Mouse (Mus musculus) lung, embryonic 14.5 days (tissue): Measurements from ENCODE around the gene Myzap. TPM values are rescaled to one million over a fixed set of nuclear protein-coding genes. Genes with fewer than 3 reads are reported as not detected.

Experiments
- ATAC-seq: fragments of 200-750 bp; cut with Nextera tagmentation; 2 replicates; pipeline ENCODE4 v1.8.0; 2017; ENCODE audit warnings: mild to moderate bottlenecking, moderate TSS enrichment, moderate library complexity; ENCODE audit not compliant: insufficient read depth
- DNase-seq: peaks from one replicate; pipeline ENCODE4 v3.0.0-alpha.2; 2015
- H3K27ac ChIP-seq: fragments of 300-500 bp; sonication (generic); 2 replicates; pipeline ENCODE4 v1.5.1; 2014; ENCODE audit warnings: low read depth, mild to moderate bottlenecking, moderate library complexity
- H3K27me3 ChIP-seq: fragments of 300-500 bp; sonication (generic); 2 replicates; pipeline ENCODE4 v1.6.1; 2014; ENCODE audit warnings: low read length, control low read depth; ENCODE audit not compliant: insufficient read depth
- H3K36me3 ChIP-seq: fragments of 300-500 bp; sonication (generic); 2 replicates; pipeline ENCODE4 v1.6.1; 2014; ENCODE audit warnings: control low read depth; ENCODE audit not compliant: insufficient read depth
- H3K4me1 ChIP-seq: fragments of 300-500 bp; sonication (generic); 2 replicates; pipeline ENCODE4 v1.6.1; 2014; ENCODE audit warnings: antibody characterized with exemption, control low read depth; ENCODE audit not compliant: insufficient read depth
- H3K4me2 ChIP-seq: fragments of 300-500 bp; sonication (generic); 2 replicates; pipeline ENCODE4 v1.6.1; 2014; ENCODE audit warnings: mild to moderate bottlenecking
- H3K4me3 ChIP-seq: fragments of 300-500 bp; sonication (generic); 2 replicates; pipeline ENCODE4 v1.5.1; 2014; ENCODE audit warnings: low read depth, low read length
- H3K9ac ChIP-seq: fragments of 300-500 bp; sonication (generic); 2 replicates; pipeline ENCODE4 v1.6.1; 2014
- H3K9me3 ChIP-seq: fragments of 300-500 bp; sonication (generic); 2 replicates; pipeline ENCODE4 v1.6.1; 2016; ENCODE audit warnings: low read depth, low read length, control low read depth
- CTCF ChIP-seq: IDR thresholded peaks from 2 replicates; pipeline ENCODE4 v1.5.1; 2016; ENCODE audit warnings: antibody characterized with exemption, low read depth
- WGBS: fragments of 180-500 bp; shearing (Covaris S2); extraction: QIAGEN DNeasy Blood & Tissue Kit; methylation state at CpG from one replicate; pipeline ENCODE4 v1.1.7; 2014; 5-methylcytosine and 5-hydroxymethylcytosine counted together
- polyA plus RNA-seq: library from polyadenylated mRNA; unstranded; fragments of >200 nt; fragmentation: Nextera tagmentation; extraction: Ambion mirVana; gene quantifications from 2 replicates; pipeline ENCODE4 v1.2.1, GENCODE M21; 2014

Gene Myzap
- polyA plus RNA-seq, 1 experiment from 2014 or later, result 39.0 TPM

GRCm38 (mm10) chr9:71617363-71617762, 25.2 kb upstream of the Myzap start:
- no peak overlapping the region for H3K9ac ChIP-seq
- H3K27me3 ChIP-seq, result no peaks in the 10 kb centered on the region
- DNase-seq (peak; percentile 70), ATAC-seq (no peak)
- H3K4me2 ChIP-seq, result no peak overlapping the region
- peak; percentile 76 for TF ChIP-seq CTCF
- H3K4me1 ChIP-seq, result no peaks in the 10 kb centered on the region
- H3K9me3 ChIP-seq, result no peaks in the 10 kb centered on the region
- no peak overlapping the region for H3K27ac ChIP-seq
- H3K4me3 ChIP-seq, result no peak overlapping the region
- WGBS, result 51% methylated on average over 8 of the region's 8 CpGs
- H3K36me3 ChIP-seq, result no peaks in the 10 kb centered on the region

DNA sequence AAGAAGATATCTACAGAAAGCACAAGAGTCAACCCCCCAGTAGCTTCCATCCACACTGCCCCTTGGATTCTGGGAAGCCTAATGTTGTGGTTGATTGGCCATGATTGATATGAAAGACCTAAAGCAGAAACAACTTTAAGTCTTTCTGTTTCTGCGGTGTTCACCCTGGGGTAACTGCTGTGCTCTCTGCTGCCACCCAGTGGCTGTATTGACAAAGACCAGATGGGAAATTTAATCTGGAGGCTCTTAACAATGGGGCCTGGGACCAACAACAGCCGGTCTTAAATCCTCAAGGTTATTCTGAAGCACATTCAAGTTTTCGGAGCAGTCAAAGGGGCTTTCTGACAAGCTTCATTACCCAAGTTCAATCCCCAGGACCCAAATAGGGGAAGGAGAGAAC, 24.0 kb upstream of the Myzap start:
- H3K27ac ChIP-seq, result no peak overlapping the region
- no peaks in the 10 kb centered on the region for H3K27me3 ChIP-seq
- peak; percentile 62; the same call in 1 of the 2 replicates for ATAC-seq
- TF ChIP-seq CTCF, result peak; percentile 95
- no peaks in the 10 kb centered on the region for H3K36me3 ChIP-seq
- WGBS, result 3% methylated on average over 3 of the region's 3 CpGs
- no peaks in the 10 kb centered on the region for H3K4me1 ChIP-seq
- no peak overlapping the region for H3K4me2 ChIP-seq
- no peaks in the 10 kb centered on the region for H3K9me3 ChIP-seq
- H3K9ac ChIP-seq, result no peak overlapping the region
- DNase-seq, result peak; percentile 94
- no peak overlapping the region for H3K4me3 ChIP-seq

- no peaks in the 10 kb centered on the region for H3K4me1 ChIP-seq
- no peaks in the 10 kb centered on the region for H3K9me3 ChIP-seq
- TF ChIP-seq CTCF, result peak; percentile 83
- H3K4me2 ChIP-seq, result no peak overlapping the region
- H3K36me3 ChIP-seq, result no peaks in the 10 kb centered on the region
- whole genome bisulfite sequencing, result 21% methylated on average over 2 of the region's 2 CpGs
- H3K9ac ChIP-seq, result no peak overlapping the region
- H3K4me3 ChIP-seq, result no peak overlapping the region
- no peaks in the 10 kb centered on the region for H3K27me3 ChIP-seq
- H3K27ac ChIP-seq, result no peak overlapping the region
- DNase-seq, result peak; percentile 75
- no peak for ATAC-seq
Measured at GRCm38 (mm10) chr9:71614643-71615042, 22.5 kb upstream of the Myzap start.

GRCm38 (mm10) chr9:71612981-71613380, 20.8 kb upstream of the Myzap start:
- TF ChIP-seq CTCF, result peak; percentile 86
- H3K36me3 ChIP-seq, result no peaks in the 10 kb centered on the region
- H3K27ac ChIP-seq, result no peak overlapping the region
- no peaks in the 10 kb centered on the region for H3K27me3 ChIP-seq
- DNase-seq (peak; percentile 64), ATAC-seq (no peak)
- no peaks in the 10 kb centered on the region for H3K4me1 ChIP-seq
- H3K9me3 ChIP-seq, result no peaks in the 10 kb centered on the region
- H3K4me3 ChIP-seq, result no peak overlapping the region
- no peak overlapping the region for H3K9ac ChIP-seq
- 74% methylated on average over 6 of the region's 6 CpGs for WGBS
- H3K4me2 ChIP-seq, result no peak overlapping the region

DNA sequence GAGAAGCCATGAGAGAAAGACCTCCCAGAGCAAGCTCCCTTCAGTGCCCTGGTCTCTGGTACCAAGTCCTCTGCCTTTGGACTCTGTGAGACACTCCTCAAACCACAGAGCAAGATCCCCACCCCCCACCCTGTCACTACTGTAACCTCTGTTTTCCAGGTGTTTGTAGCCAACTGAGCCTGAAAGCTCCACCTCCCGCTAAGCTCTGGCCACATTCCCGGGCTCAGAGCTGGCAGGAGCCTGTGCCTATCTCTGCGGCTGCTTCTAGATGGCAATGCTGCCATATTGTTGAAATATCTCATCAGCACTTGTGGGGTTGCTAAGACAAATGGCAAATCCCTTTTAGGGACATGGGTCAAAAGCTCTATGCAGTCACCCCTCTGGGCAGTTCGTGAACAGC, 19.7 kb upstream of the Myzap start:
- Histone ChIP-seq H3K9ac (no peak overlapping the region), H3K4me2 (no peak overlapping the region), H3K27ac (no peak overlapping the region), H3K27me3 (no peaks in the 10 kb centered on the region), H3K9me3 (no peaks in the 10 kb centered on the region), H3K36me3 (no peaks in the 10 kb centered on the region), H3K4me1 (0 out of 2 replicates have a peak, but pooled peaks cover 3% of the 10 kb centered on the region), H3K4me3 (no peak overlapping the region)
- WGBS, result 68% methylated on average over 4 of the region's 4 CpGs
- ATAC-seq, result no peak
- DNase-seq, result no peak
- no peak for TF ChIP-seq CTCF

GRCm38 (mm10) chr9:71609010-71609409, 16.9 kb upstream of the Myzap start:
- 0 out of 2 replicates have a peak, but pooled peaks cover 5% of the 10 kb centered on the region for H3K4me1 ChIP-seq
- H3K9ac ChIP-seq, result no peak overlapping the region
- no peaks in the 10 kb centered on the region for H3K9me3 ChIP-seq
- 35% methylated on average over 6 of the region's 6 CpGs for WGBS
- no peak overlapping the region for H3K4me2 ChIP-seq
- no peaks in the 10 kb centered on the region for H3K36me3 ChIP-seq
- no peaks in the 10 kb centered on the region for H3K27me3 ChIP-seq
- ATAC-seq, result no peak
- no peak for TF ChIP-seq CTCF
- peak; percentile 54 for DNase-seq
- no peak overlapping the region for H3K4me3 ChIP-seq
- no peak overlapping the region for H3K27ac ChIP-seq

DNA sequence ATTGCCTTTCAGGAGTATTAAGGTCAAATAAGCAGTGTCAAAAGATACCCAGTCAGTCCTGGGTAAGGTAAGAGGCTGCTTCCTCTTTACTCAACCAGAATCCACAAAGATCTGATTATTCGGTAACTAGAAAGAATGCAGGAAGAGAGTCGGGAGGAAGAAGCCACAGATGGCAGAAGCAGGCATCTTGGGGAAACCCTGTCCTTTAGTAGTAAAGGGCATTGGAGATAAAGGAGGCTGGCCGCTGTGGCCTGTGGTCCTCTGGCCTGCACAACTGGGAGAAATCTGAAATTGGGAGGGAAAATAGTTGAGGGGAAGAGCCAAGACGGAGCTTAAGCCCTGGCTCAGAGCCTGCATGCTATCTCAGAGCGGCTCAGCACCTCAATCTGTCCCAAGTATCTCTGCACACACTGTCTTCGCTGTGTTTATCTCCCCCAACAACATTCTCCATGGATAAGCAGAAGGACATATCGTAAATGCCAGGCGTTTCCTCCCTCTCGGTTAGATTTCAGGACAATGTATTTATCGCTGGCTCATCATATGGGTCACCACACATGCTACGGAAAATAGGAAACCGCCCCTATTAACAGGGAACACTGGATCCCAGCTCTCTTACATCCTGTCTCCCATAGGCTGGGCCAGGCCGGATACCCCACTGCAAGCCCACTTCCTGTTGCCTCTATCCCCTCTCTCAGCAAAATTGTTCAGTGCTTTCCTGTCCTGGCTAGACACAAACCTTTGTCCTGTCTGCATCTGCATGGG, 14.3 kb upstream of the Myzap start:
- Histone ChIP-seq H3K4me3 (no peak overlapping the region), H3K36me3 (no peaks in the 10 kb centered on the region), H3K9ac (no peak overlapping the region), H3K9me3 (no peaks in the 10 kb centered on the region), H3K4me2 (no peak overlapping the region), H3K27ac (peak overlapping the region; percentile 69; the same call in 1 of the 2 replicates), H3K4me1 (0 out of 2 replicates have a peak, but pooled peaks cover 5% of the 10 kb centered on the region), H3K27me3 (no peaks in the 10 kb centered on the region)
- DNase-seq (peak; percentile 66), ATAC-seq (peak; percentile 88)
- no peak for TF ChIP-seq CTCF
- 54% methylated on average over 13 of the region's 13 CpGs for WGBS
